Mouse (Mus musculus): Measurements from ENCODE around the gene Wfdc13. TPM values are rescaled to one million over a fixed set of nuclear protein-coding genes. Genes with fewer than 3 reads are reported as not detected.
A peak's percentile ranks its signal among the peaks of the same experiment; 100 is the strongest.

Wfdc13 gene
- polyA plus RNA-seq, 1 experiment from 2014 or later = 1.4 TPM

DNA sequence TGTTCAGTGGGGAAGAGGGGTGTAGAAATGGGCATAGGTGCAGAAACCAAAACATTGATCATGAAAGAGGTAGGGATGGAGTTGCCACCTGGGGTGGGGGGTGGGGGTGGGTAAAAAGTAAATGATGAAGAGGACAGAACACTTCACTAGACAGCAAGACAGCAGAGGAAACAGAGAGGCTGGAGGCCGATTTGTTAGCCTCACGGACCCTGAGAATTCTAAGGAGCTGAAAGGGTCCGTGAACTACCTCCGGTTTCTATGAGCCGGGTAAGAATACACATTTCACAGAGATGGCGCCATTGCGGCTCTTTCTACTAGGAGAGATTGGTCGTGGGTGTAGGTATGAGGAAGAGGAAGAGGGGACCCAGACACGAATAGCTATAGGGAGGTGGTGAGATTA, 28.4 kb upstream of the Wfdc13 start, which contains the start of gene Wfdc9:
Gene Wfdc9, minus strand, starts transcription at position 101 of the 400 bp plus-strand sequence.
- 85% methylated on average over 9 of the region's 9 CpGs for WGBS
- no peak within 1 kb of the TSS for H3K27ac ChIP-seq
- H3K9me3 ChIP-seq (replicated peaks; ENCODE audit: low read length) = no peaks in the 10 kb centered on the region
- H3K4me2 ChIP-seq (ENCODE audit: low read length) = no peak within 1 kb of the TSS
- no peaks in the 10 kb centered on the region for H3K27me3 ChIP-seq (ENCODE audit: insufficient read depth, low read length)
- no peak within 1 kb of the TSS for H3K4me3 ChIP-seq (replicated peaks; ENCODE audit: low read depth, low read length)
- ATAC-seq (replicated peaks; ENCODE audit: low FRiP score, low read depth) (no peak), DNase-seq (ENCODE audit: low spot score) (no peak)
- no peaks in the 10 kb centered on the region for H3K36me3 ChIP-seq (ENCODE audit: insufficient read depth, low read length)
- no peaks in the 10 kb centered on the region for H3K4me1 ChIP-seq (replicated peaks; ENCODE audit: insufficient read depth, low read length)
- TF ChIP-seq CTCF (IDR thresholded peaks at IDR 0.05; ENCODE audit: low read depth) = no peak
- H3K9ac ChIP-seq (ENCODE audit: low read depth, low read length) = no peak within 1 kb of the TSS

DNA sequence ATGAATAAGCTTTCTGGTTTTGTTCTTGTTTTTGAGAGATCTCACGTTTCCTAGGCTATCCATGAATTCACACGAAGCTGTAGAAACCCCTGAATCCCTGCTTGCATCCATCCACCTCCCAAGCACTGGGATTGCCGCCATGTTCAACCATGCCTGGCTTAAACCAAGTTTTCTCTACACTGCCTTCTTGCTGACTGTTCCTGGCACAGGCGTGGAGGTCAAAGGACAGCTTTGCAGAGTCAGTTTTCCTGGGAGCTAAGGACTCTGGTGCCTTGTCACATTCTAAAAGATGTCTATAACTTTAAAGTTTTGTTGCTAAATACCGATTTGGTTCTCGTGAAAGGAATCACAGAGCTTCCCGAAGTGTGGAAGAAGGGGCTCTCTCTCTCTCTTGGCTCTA, 20.1 kb upstream of the Wfdc13 start:
- DNase-seq (ENCODE audit: low spot score) (no peak), ATAC-seq (replicated peaks; ENCODE audit: low FRiP score, low read depth) (no peak)
- Histone ChIP-seq H3K27ac (no peak overlapping the region), H3K9ac (ENCODE audit: low read depth, low read length) (no peak overlapping the region), H3K27me3 (ENCODE audit: insufficient read depth, low read length) (no peaks in the 10 kb centered on the region), H3K4me3 (replicated peaks; ENCODE audit: low read depth, low read length) (no peak overlapping the region), H3K9me3 (replicated peaks; ENCODE audit: low read length) (no peaks in the 10 kb centered on the region), H3K4me2 (ENCODE audit: low read length) (no peak overlapping the region), H3K4me1 (replicated peaks; ENCODE audit: insufficient read depth, low read length) (no peaks in the 10 kb centered on the region), H3K36me3 (ENCODE audit: insufficient read depth, low read length) (no peaks in the 10 kb centered on the region)
- TF ChIP-seq CTCF (IDR thresholded peaks at IDR 0.05; ENCODE audit: low read depth) = no peak
- 85% methylated on average over 7 of the region's 7 CpGs for WGBS

DNA sequence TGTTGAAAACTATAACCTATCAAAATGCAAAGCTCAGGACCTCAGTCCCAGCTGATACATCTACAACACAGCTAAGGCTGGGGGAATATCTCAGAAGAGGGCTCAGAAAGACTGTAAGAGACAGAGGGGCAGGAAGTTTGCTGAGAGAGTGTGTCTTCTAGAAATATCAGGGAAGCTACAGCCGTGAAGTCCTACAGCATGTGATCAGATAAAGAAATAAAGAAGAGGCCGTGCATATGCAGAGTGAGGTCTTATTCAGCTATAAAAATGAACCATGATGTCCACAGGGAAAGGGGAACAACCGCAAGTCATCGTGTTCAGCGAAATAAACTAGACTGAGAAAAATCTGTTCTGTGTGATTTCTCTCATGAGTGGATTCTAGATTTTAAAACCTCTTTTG, 14.6 kb upstream of the Wfdc13 start:
- Histone ChIP-seq H3K4me2 (ENCODE audit: low read length) (no peak overlapping the region), H3K9ac (ENCODE audit: low read depth, low read length) (no peak overlapping the region), H3K36me3 (ENCODE audit: insufficient read depth, low read length) (no peaks in the 10 kb centered on the region), H3K9me3 (replicated peaks; ENCODE audit: low read length) (no peaks in the 10 kb centered on the region), H3K27me3 (ENCODE audit: insufficient read depth, low read length) (no peaks in the 10 kb centered on the region), H3K27ac (no peak overlapping the region), H3K4me3 (replicated peaks; ENCODE audit: low read depth, low read length) (no peak overlapping the region), H3K4me1 (replicated peaks; ENCODE audit: insufficient read depth, low read length) (no peaks in the 10 kb centered on the region)
- no peak for DNase-seq (ENCODE audit: low spot score)
- 73% methylated on average over 5 of the region's 5 CpGs for WGBS
- no peak for TF ChIP-seq CTCF (IDR thresholded peaks at IDR 0.05; ENCODE audit: low read depth)
- no peak for ATAC-seq (replicated peaks; ENCODE audit: low FRiP score, low read depth)

DNA sequence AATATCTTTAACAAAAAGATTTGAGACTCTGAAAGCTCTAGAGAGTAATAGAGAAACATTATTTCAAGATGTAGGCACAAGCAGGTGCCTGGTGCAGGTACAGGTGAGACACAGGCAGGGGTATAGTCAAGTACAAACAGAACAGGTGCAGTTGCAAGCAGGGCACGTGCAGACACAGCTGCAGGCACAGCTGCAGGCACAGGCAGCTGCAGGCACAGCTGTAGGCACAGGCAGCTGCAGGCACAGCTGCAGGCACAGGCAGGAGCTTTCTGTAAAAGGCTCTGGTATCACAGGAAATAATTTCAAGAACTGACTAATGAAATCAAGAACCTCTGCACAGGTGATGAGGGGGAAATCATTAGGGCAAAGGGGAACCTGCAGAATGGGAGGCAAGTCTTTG, 14.0 kb upstream of the Wfdc13 start:
- no peak overlapping the region for H3K4me3 ChIP-seq (replicated peaks; ENCODE audit: low read depth, low read length)
- no peaks in the 10 kb centered on the region for H3K27me3 ChIP-seq (ENCODE audit: insufficient read depth, low read length)
- 15% methylated on average over 1 of the region's 1 CpGs for WGBS
- DNase-seq (ENCODE audit: low spot score) (no peak), ATAC-seq (replicated peaks; ENCODE audit: low FRiP score, low read depth) (no peak)
- H3K4me1 ChIP-seq (replicated peaks; ENCODE audit: insufficient read depth, low read length) = no peaks in the 10 kb centered on the region
- no peaks in the 10 kb centered on the region for H3K36me3 ChIP-seq (ENCODE audit: insufficient read depth, low read length)
- no peak overlapping the region for H3K27ac ChIP-seq
- H3K9ac ChIP-seq (ENCODE audit: low read depth, low read length) = no peak overlapping the region
- no peak for TF ChIP-seq CTCF (IDR thresholded peaks at IDR 0.05; ENCODE audit: low read depth)
- H3K4me2 ChIP-seq (ENCODE audit: low read length) = no peak overlapping the region
- H3K9me3 ChIP-seq (replicated peaks; ENCODE audit: low read length) = no peaks in the 10 kb centered on the region

DNA sequence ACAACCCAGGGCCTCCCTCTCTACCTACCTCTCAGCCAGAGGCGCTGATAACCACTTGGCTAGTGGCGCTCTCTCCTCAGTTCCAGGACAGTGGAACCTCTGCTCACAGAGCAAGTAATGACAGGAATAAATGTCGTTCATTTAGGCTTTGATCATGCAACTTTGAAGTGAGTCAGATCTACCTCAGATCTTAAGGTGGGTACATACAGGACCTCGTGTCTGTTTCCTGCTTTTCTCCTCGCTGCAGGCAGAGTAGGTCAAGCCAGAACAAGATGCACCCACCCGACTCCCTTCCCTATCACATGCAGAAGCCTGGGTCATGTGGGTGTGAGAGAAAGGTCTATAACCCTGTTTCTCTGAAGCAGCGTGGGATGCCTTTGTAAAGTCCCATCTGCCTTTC, 10.9 kb upstream of the Wfdc13 start, which contains the start of gene Wfdc11:
Gene Wfdc11, minus strand, starts transcription at position 101 of the 400 bp plus-strand sequence.
- Histone ChIP-seq H3K4me1 (replicated peaks; ENCODE audit: insufficient read depth, low read length) (no peaks in the 10 kb centered on the region), H3K27ac (no peak within 1 kb of the TSS), H3K9ac (ENCODE audit: low read depth, low read length) (no peak within 1 kb of the TSS), H3K4me3 (replicated peaks; ENCODE audit: low read depth, low read length) (no peak within 1 kb of the TSS), H3K36me3 (ENCODE audit: insufficient read depth, low read length) (no peaks in the 10 kb centered on the region), H3K4me2 (ENCODE audit: low read length) (no peak within 1 kb of the TSS), H3K27me3 (ENCODE audit: insufficient read depth, low read length) (no peaks in the 10 kb centered on the region), H3K9me3 (replicated peaks; ENCODE audit: low read length) (no peaks in the 10 kb centered on the region)
- ATAC-seq (replicated peaks; ENCODE audit: low FRiP score, low read depth) (no peak), DNase-seq (ENCODE audit: low spot score) (no peak)
- TF ChIP-seq CTCF (IDR thresholded peaks at IDR 0.05; ENCODE audit: low read depth) = no peak
- WGBS = 58% methylated on average over 7 of the region's 7 CpGs

DNA sequence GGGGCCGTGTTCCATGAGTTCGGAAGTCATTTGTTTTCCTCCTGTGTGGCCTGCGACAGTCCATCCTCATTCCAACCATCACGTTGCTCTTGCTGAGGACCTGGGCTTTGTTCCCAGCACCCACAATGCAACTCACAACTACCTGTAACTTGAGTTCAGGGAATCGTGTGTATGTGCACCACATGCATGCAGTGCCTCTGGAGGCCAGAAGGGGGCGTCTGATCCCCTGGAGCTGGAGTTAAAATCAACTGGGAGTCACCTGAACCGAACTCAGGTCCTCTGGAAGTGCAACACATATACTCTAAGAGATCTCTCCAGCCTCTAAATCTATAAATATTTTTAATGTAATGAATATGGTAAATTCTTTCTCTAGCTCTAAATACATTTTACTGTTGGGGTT, 8.8 kb upstream of the Wfdc13 start:
- Histone ChIP-seq H3K36me3 (ENCODE audit: insufficient read depth, low read length) (no peaks in the 10 kb centered on the region), H3K9ac (ENCODE audit: low read depth, low read length) (no peak overlapping the region), H3K27me3 (ENCODE audit: insufficient read depth, low read length) (no peaks in the 10 kb centered on the region), H3K9me3 (replicated peaks; ENCODE audit: low read length) (no peaks in the 10 kb centered on the region), H3K4me2 (ENCODE audit: low read length) (no peak overlapping the region), H3K4me3 (replicated peaks; ENCODE audit: low read depth, low read length) (no peak overlapping the region), H3K4me1 (replicated peaks; ENCODE audit: insufficient read depth, low read length) (no peaks in the 10 kb centered on the region), H3K27ac (no peak overlapping the region)
- ATAC-seq (replicated peaks; ENCODE audit: low FRiP score, low read depth) = no peak
- 80% methylated on average over 7 of the region's 7 CpGs for WGBS
- no peak for DNase-seq (ENCODE audit: low spot score)
- peak; percentile 28; the same call in 1 of the 2 replicates for TF ChIP-seq CTCF (IDR thresholded peaks at IDR 0.05; ENCODE audit: low read depth)

Data from kidney, postnatal 0 days (tissue).